Comparison of ENCODE assay signal across 12 mouse cellular contexts in the genomic region with DNA sequence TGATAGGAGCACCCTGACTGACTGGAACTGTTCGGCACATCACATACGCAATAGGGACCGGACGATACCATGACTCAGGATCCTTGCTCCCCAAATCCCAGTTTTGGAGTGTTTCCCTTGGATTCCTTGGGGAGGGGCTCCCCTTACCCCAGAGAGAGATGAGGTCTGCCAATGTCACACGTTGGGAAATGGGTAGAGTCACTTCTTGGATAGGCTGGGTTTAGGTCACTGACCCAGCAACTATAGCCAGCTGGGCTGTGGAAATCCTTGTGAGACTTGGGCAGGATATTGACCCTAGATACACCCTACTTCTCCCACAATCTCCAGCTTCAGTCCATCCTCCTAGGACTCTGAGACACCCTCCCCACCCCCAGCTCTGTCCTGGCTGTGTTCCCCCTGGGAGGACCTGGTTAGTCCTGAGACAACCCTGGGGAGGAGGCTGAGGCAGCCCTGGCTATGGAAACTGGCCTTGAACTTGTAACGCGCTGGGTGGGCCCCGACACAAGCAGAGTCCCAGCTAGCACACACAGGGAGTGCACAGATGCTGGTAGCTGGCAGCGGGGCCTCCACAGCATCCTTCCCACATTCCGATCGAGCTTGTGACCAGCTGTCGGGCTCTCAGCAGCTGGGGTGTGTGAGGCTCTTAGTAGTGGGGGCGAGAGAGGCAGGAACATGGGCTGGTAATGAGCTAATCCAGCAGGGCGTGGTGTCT. TPM values are rescaled to one million over a fixed set of nuclear protein-coding genes. Genes with fewer than 3 reads are reported as not detected.
DNase-seq lines count a peak whose midpoint lies in the region; ATAC-seq lines count a peak whose summit lies in the region.
"Had no signal": no experiment of that assay in that cellular context is flagged by ENCODE, and none has a peak within 500 bp of the region (broad histone marks: within the 10 kb centered on the region; RNA-seq: fewer than 3 reads in every experiment).

No protein-coding gene starts in this region.

- 59% methylated on average over 14 of the region's 14 CpGs for WGBS in heart, embryonic 11.5 days (ENCODE audit: insufficient replicate concordance)
- WGBS in heart, embryonic 10.5 days = 58% methylated on average over 14 of the region's 14 CpGs

- H3K4me3 ChIP-seq in heart, embryonic 11.5 days (ENCODE audit: low read depth, low read length) = no peak overlapping the region
- H3K4me3 ChIP-seq in heart, embryonic 10.5 days = no peak overlapping the region
- H3K4me3 ChIP-seq: erythroblast, embryonic 14.5 days; kidney, embryonic 15.5 days; midbrain, embryonic 10.5 days had no signal

- no peaks in the 10 kb centered on the region for H3K9me3 ChIP-seq in heart, embryonic 11.5 days (replicated peaks; ENCODE audit: control insufficient read depth, low read length)
- no peaks in the 10 kb centered on the region for H3K9me3 ChIP-seq in heart, embryonic 10.5 days
- H3K9me3 ChIP-seq: kidney, embryonic 15.5 days; midbrain, embryonic 10.5 days had no signal

- peaks cover 8% of the 10 kb centered on the region; the same call in 1 of the 2 replicates for H3K27me3 ChIP-seq in heart, embryonic 11.5 days (ENCODE audit: control insufficient read depth, insufficient read depth, low read length)
- peaks cover 32% of the 10 kb centered on the region; the same call in 1 of the 2 replicates for H3K27me3 ChIP-seq in heart, embryonic 10.5 days (ENCODE audit: insufficient read depth, poor library complexity, severe bottlenecking)
- H3K27me3 ChIP-seq: kidney, embryonic 15.5 days had no signal

- ATAC-seq in heart, embryonic 11.5 days (replicated peaks; ENCODE audit: insufficient number of reproducible peaks, low FRiP score, low TSS enrichment) = no peak
- ATAC-seq in activated CD4-positive, CD25-positive, alpha-beta regulatory T cell, adult 4 months = no peak

- H3K9ac ChIP-seq in heart, embryonic 11.5 days (ENCODE audit: low read depth, low read length) = no peak overlapping the region
- H3K9ac ChIP-seq: kidney, embryonic 15.5 days had no signal

- H3K4me1 ChIP-seq in heart, embryonic 11.5 days (ENCODE audit: control insufficient read depth, insufficient read depth, low read length) = peaks cover 13% of the 10 kb centered on the region
- peaks cover 48% of the 10 kb centered on the region for H3K4me1 ChIP-seq in heart, embryonic 10.5 days

- peak; percentile 99 for DNase-seq in heart, adult 11 months
- DNase-seq in ZHBTc4 (ENCODE audit: low read depth, low spot score) = peak; percentile 90
- DNase-seq in heart, embryonic 10.5 days (ENCODE audit: low spot score) = no peak
- DNase-seq in lung, postnatal 14 days = peak; percentile 40
- DNase-seq in thymus, postnatal 0 days (ENCODE audit: low spot score) = no peak
- no peak for DNase-seq in layer of hippocampus, postnatal 10 days (ENCODE audit: low spot score in 2 of 2)
- DNase-seq: adrenal gland, postnatal 25 days had no signal

- H3K4me2 ChIP-seq in heart, embryonic 11.5 days = no peak overlapping the region
- H3K4me2 ChIP-seq: kidney, embryonic 15.5 days had no signal

- no peak overlapping the region for H3K27ac ChIP-seq in heart, embryonic 11.5 days (ENCODE audit: low read depth, low read length)
- H3K27ac ChIP-seq in heart, embryonic 10.5 days = peak overlapping the region; percentile 25; the same call in 1 of the 2 replicates
- H3K27ac ChIP-seq: kidney, embryonic 15.5 days had no signal

- H3K36me3 ChIP-seq in heart, embryonic 11.5 days (ENCODE audit: control insufficient read depth, insufficient read depth, low read length) = no peaks in the 10 kb centered on the region
- no peaks in the 10 kb centered on the region for H3K36me3 ChIP-seq in heart, embryonic 10.5 days
- H3K36me3 ChIP-seq: kidney, embryonic 15.5 days; midbrain, embryonic 10.5 days had no signal

RNA-seq across cellular contexts. Expression of gene Alpl, which starts 25.1 kb away (rescaled TPM):
- polyA plus RNA-seq in heart, embryonic 11.5 days (2014; fragmentation: Nextera tagmentation; extraction: Ambion mirVana) = 0.86 and 1.2 TPM in 2 replicates
- 1.0 and 4.5 TPM in 2 replicates for polyA plus RNA-seq in heart, embryonic 10.5 days (2016; fragmentation: Nextera tagmentation; extraction: Ambion mirVana)
- polyA plus RNA-seq in thymus, postnatal 0 days (2015; fragmentation: Nextera tagmentation; extraction: Ambion mirVana) = 1.4 and 1.5 TPM in 2 replicates
- polyA plus RNA-seq in activated CD4-positive, CD25-positive, alpha-beta regulatory T cell, adult 4 months (2017; shearing (Covaris generic)) = 1 to 10 TPM in 1 of 2 experiments, under 1 TPM in 1; 0.54 to 1.1 TPM
- 1 to 10 TPM; 6.0 to 7.4 TPM for total RNA-seq in layer of hippocampus, postnatal 10 days (2021)

Comparison
In these comparisons a context has a peak if more than half of its experiments do, and no peak if none do; other contexts are left out.
1. DNase-seq: peak in heart, adult 11 months (single experiment), ZHBTc4 (single experiment) and lung, postnatal 14 days (single experiment); none in heart, embryonic 10.5 days (single experiment), thymus, postnatal 0 days (single experiment) and layer of hippocampus, postnatal 10 days (0 of 2).